Mouse (Mus musculus) T-cell, adult 2 months (primary cell): ENCODE measurements around the gene Tro.

Experiments
- DNase-seq: peaks from one replicate; pipeline ENCODE4 v3.0.0; 2022; ENCODE audit warnings: low spot score

The Tro gene

DNA sequence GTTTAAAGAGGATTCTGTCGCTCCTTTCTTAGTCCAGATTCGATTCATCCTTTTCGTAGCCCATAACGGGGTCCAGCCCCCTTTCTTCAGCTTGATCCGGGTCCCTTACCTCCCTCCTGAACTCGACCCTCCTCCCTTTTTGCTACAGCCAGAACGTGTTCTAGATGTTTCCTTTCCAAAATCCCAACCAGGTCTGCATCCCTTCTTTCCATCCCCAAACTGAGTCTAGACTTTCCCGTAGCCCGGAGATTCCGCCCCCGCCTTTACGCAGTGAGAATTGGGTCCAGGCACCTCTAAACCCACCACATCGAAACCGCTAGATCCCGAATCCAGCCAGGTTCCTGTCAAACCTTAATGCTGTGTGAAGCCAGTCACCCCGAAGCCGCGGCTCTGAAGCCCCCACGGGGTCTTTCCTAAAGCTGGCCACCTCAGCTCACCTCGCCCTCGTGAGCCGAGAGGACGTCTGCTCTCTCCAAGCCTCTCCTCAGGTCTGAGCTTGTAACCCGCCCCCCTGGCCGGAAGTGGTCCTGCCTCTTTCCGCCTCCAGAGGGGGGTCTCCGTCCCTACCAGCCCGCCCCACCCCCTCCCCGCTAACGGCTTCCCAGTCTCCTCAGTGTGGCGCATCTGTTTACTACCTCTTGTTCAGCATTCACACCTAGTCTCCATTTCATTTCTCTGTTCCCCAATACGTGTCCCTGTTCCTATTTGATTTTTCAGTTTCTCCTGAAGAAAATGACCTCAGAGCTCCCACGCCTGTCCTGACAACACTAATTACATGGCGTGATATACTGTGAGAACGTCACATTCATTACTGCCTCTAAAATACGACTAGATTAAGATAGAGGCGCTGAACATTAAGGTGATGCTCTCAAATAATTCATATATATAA lies at the start of gene Tro:
Gene Tro, minus strand, starts transcription at position 676 of the 889 bp plus-strand sequence.
- no peak for DNase-seq

DNA sequence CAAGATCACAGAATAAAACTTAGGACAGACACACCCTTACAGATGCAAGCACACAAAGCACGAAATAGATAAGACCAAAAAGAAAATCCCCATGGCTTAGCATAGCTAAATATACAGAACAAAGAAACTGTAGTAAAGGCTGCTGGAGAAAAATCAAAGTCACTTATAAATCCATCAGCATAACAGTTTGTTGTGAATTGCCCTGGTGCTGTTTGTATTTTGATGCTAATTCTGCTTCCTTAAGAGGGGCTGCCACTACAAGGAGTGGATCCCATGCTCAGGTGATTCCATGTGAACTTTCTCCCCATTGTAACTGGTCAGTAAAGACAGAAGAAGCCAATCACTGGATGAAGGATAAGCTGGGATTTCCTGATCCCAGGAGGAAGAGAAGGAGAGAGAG lies 20.1 kb upstream of the Tro start:
- DNase-seq = no peak

DNA sequence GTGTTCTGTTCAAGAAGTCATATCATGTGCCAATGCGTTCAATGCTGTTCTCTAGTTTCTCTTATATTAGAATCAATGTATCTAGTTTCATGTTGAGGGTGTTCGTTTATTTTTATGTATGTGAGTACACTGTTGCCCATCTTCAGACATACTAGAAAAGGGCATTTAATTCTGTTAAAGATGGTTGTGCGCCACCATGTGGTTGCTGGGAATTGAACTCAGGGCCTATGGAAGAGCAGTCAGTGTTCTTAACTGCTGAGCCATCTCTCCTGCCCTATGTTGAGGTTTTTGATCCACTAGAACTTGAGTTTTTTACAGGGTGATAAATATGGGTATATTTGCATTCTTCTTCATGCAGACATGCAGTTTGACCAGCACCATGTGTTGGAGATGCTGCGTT lies 5.4 kb upstream of the Tro start:
- DNase-seq = no peak

DNA sequence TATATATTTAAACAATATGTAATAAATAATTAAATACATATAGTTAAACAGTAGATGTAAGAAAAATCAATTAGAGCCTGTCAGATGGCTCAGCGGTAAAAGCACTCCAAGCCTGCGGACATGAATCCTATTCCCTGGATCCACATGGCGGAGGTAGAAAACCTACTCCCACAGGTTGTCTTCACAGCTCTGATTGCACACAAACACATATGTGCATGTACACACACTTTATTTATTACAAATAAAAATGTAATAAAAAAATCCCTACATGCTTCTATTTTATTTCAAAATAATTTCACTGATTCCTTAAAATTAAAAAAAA lies 375 bp upstream of the Tro start:
- DNase-seq = no peak

- no peak for DNase-seq
These were observed 1.1 kb downstream of the Tro start for GRCm38 (mm10) chrX:150656122-150656907.

- no peak for DNase-seq
These were observed 21.0 kb downstream of the Tro start for GRCm38 (mm10) chrX:150636421-150636820.

GRCm38 (mm10) chrX:150598882-150599281 lies 58.5 kb downstream of the Tro start:
- no peak for DNase-seq
